Mouse (Mus musculus) thymus, adult 2 months (tissue): ENCODE results near the gene Ccz1. TPM values are rescaled to one million over a fixed set of nuclear protein-coding genes. Genes with fewer than 3 reads are reported as not detected.

Experiments used
- DNase-seq: peaks from one replicate; pipeline ENCODE4 v3.0.0; 2021
- H3K27ac ChIP-seq: fragments of 200-500 bp; 2 replicates; pipeline ENCODE4 v1.5.1; 2012; ENCODE audit warnings: low read length, control low read depth; ENCODE audit not compliant: control insufficient read depth, insufficient read depth
- H3K27me3 ChIP-seq: fragments of 200-500 bp; 2 replicates; pipeline ENCODE4 v1.6.1; 2012; ENCODE audit warnings: mild to moderate bottlenecking, low read length, moderate library complexity, mixed read lengths; ENCODE audit not compliant: control insufficient read depth, insufficient read depth
- H3K36me3 ChIP-seq: fragments of 200-500 bp; 2 replicates; pipeline ENCODE4 v1.6.1; 2012; ENCODE audit warnings: mild to moderate bottlenecking, low read length, moderate library complexity; ENCODE audit not compliant: control insufficient read depth, insufficient read depth
- H3K4me1 ChIP-seq: fragments of 200-500 bp; replicated peaks from 2 replicates; pipeline ENCODE4 v1.6.1; 2012; ENCODE audit warnings: low read length; ENCODE audit not compliant: control insufficient read depth, insufficient read depth
- H3K4me3 ChIP-seq: fragments of 200-500 bp; 2 replicates; pipeline ENCODE4 v1.5.1; 2012; ENCODE audit warnings: mild to moderate bottlenecking, low read length, control low read depth, moderate library complexity; ENCODE audit not compliant: control insufficient read depth, insufficient read depth
- CTCF ChIP-seq: fragments of 200-500 bp; IDR thresholded peaks from 2 replicates; pipeline ENCODE4 v1.5.1; 2012; ENCODE audit warnings: mild to moderate bottlenecking, control low read depth, low read length, moderate library complexity, borderline replicate concordance; ENCODE audit not compliant: control insufficient read depth, poor library complexity, insufficient read depth; ENCODE audit errors: extremely low read depth
- POLR2A ChIP-seq: fragments of 200-500 bp; IDR thresholded peaks from 2 replicates; pipeline ENCODE4 v1.6.1; 2012; ENCODE audit warnings: mild to moderate bottlenecking, low read length, control low read depth, moderate library complexity; ENCODE audit not compliant: control insufficient read depth, poor library complexity, insufficient read depth; ENCODE audit errors: extremely low read depth
- WGBS: fragments of 180-500 bp; shearing (Covaris S2); methylation state at CpG from one replicate; pipeline ENCODE4 v1.1.7; 2018; 5-methylcytosine and 5-hydroxymethylcytosine counted together
- polyA plus RNA-seq: library from polyadenylated mRNA; depleted of rRNA; stranded (reverse); fragments of >200 nt; gene quantifications from 2 replicates; pipeline ENCODE4 v1.2.3, GENCODE M21; 2012; rRNA removed

Ccz1 gene
- polyA plus RNA-seq, 1 experiment, result 15.4 TPM

- H3K4me1 ChIP-seq, result no peaks in the 10 kb centered on the region
- no peak overlapping the region for H3K27ac ChIP-seq
- H3K27me3 ChIP-seq, result no peaks in the 10 kb centered on the region
- no peak overlapping the region for H3K4me3 ChIP-seq
- 95% methylated on average over 6 of the region's 6 CpGs for WGBS
- DNase-seq, result no peak
- TF ChIP-seq CTCF, result no peak
- no peak for TF ChIP-seq POLR2A
- H3K36me3 ChIP-seq, result no peaks in the 10 kb centered on the region
Measured at GRCm38 (mm10) chr5:143957101-143957500, 57.6 kb downstream of the Ccz1 start.

- Histone ChIP-seq H3K4me3 (no peak overlapping the region), H3K4me1 (no peaks in the 10 kb centered on the region), H3K27ac (no peak overlapping the region), H3K27me3 (no peaks in the 10 kb centered on the region), H3K36me3 (no peaks in the 10 kb centered on the region)
- 58% methylated on average over 5 of the region's 5 CpGs for WGBS
- TF ChIP-seq CTCF, result no peak
- TF ChIP-seq POLR2A, result no peak
- no peak for DNase-seq
Measured at GRCm38 (mm10) chr5:143950016-143950415, 64.7 kb downstream of the Ccz1 start.

DNA sequence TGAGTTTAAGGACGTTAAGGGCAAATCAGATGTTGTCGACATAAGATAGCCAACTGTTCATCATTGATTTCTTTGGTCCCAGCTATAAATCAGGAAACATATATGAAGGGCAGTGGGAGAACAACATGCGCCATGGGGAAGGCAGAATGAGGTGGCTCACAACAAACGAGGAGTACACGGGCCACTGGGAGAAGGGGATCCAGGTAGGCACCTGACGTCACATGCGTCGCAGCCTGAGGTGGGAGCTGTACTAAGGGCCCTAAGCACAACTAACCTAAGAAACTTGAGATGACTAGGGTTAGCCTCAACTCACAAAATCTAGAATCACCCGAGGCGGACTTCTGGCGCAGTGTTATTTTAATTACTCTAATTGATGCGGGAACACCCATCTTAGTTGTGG, 66.3 kb downstream of the Ccz1 start:
- 91% methylated on average over 12 of the region's 12 CpGs for WGBS
- H3K27me3 ChIP-seq, result no peaks in the 10 kb centered on the region
- DNase-seq, result no peak
- no peak for TF ChIP-seq POLR2A
- no peak for TF ChIP-seq CTCF
- no peak overlapping the region for H3K4me3 ChIP-seq
- no peaks in the 10 kb centered on the region for H3K4me1 ChIP-seq
- no peaks in the 10 kb centered on the region for H3K36me3 ChIP-seq
- H3K27ac ChIP-seq, result no peak overlapping the region

DNA sequence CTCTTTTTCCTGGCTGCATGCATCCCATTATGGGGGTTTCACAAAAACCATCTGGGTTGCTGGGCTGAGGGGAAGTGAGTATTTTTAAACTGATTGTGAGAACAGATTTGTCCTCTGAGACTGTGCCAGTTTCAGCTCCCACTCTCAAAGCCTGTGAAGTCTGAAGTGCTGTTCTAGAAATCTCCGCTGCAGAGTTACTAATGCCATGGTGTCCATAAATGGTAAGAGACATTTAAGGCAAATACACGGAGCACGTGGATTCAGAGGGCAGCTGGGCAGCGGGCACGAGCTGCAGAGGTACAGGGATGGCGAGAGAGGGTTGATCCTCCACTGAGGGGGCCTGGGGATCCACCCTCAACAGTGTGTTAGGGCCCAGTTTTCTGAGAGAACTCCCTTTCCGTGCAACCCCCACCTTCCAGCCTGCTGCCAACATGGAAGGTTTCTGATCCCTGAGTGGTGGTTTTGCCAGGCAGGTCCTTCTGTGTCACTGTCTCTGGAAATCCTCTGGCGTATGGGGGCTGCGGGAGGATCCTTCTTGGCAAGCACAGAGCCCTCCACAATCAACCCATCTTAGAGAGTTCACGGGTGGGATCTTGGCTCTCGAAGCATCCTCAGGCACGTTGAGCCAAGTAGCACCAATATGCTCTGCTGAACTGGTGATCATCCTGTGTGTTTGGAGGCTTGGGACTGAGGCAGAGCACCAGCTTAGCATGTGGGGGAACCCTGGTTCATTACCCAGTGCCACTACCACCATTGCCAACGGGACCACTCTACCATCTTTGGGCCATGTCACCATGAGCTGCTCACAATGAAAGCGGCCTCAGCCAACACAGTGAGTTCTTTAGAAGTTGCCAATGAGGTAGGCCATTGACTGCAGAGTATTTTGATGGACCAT, 71.2 kb downstream of the Ccz1 start:
- DNase-seq, result no peak
- 93% methylated on average over 14 of the region's 14 CpGs for WGBS
- Histone ChIP-seq H3K27me3 (no peaks in the 10 kb centered on the region), H3K36me3 (no peaks in the 10 kb centered on the region), H3K4me1 (no peaks in the 10 kb centered on the region), H3K27ac (no peak overlapping the region), H3K4me3 (no peak overlapping the region)
- no peak for TF ChIP-seq CTCF
- TF ChIP-seq POLR2A, result no peak

- no peak overlapping the region for H3K4me3 ChIP-seq
- 14% methylated on average over 10 of the region's 10 CpGs for WGBS
- DNase-seq, result no peak
- no peak overlapping the region for H3K27ac ChIP-seq
- H3K27me3 ChIP-seq, result no peaks in the 10 kb centered on the region
- no peaks in the 10 kb centered on the region for H3K4me1 ChIP-seq
- H3K36me3 ChIP-seq, result no peaks in the 10 kb centered on the region
- TF ChIP-seq CTCF, result no peak
- TF ChIP-seq POLR2A, result no peak
Measured at GRCm38 (mm10) chr5:143941588-143941987, 73.1 kb downstream of the Ccz1 start.

Other genes with a start within 250 kb of the Ccz1 start
- gene Eif2ak1, start 197.1 kb downstream of the Ccz1 start, polyA plus RNA-seq, result 22.8 and 23.9 TPM in 2 replicates
- gene Ankrd61, start 117.2 kb downstream of the Ccz1 start, polyA plus RNA-seq, result not detected in 2 replicates
- 37.4 and 55.4 TPM in 2 replicates for gene Aimp2, start 105.0 kb downstream of the Ccz1 start, polyA plus RNA-seq
- gene Pms2, start 104.9 kb downstream of the Ccz1 start, polyA plus RNA-seq, result 8.2 and 9.5 TPM in 2 replicates
- 0.22 TPM in 1 of 2 replicates, not detected in the other for gene Gm42421, start 86.7 kb downstream of the Ccz1 start, polyA plus RNA-seq
- gene Rsph10b, start 81.8 kb downstream of the Ccz1 start, polyA plus RNA-seq, result 0.24 and 0.54 TPM in 2 replicates
- gene Ocm, start 11.8 kb upstream of the Ccz1 start, polyA plus RNA-seq, result not detected in 2 replicates
- gene Lmtk2, start 85.6 kb upstream of the Ccz1 start, polyA plus RNA-seq, result 13.3 and 18.7 TPM in 2 replicates
- 0.42 and 0.70 TPM in 2 replicates for gene Bhlha15, start 175.4 kb upstream of the Ccz1 start, polyA plus RNA-seq
- gene Tecpr1, start 208.7 kb upstream of the Ccz1 start, polyA plus RNA-seq, result 220 and 240 TPM in 2 replicates
- 70.8 and 76.9 TPM in 2 replicates for gene Bri3, start 229.6 kb upstream of the Ccz1 start, polyA plus RNA-seq